Mouse (Mus musculus) CD4-positive helper T cell, adult 2 months (primary cell): ENCODE measurements around the gene Oit1.

Source experiments
- DNase-seq: peaks from one replicate; pipeline ENCODE4 v3.0.0-alpha.2; 2012; ENCODE audit warnings: low read depth, missing footprints, low spot score

Gene Oit1

DNA sequence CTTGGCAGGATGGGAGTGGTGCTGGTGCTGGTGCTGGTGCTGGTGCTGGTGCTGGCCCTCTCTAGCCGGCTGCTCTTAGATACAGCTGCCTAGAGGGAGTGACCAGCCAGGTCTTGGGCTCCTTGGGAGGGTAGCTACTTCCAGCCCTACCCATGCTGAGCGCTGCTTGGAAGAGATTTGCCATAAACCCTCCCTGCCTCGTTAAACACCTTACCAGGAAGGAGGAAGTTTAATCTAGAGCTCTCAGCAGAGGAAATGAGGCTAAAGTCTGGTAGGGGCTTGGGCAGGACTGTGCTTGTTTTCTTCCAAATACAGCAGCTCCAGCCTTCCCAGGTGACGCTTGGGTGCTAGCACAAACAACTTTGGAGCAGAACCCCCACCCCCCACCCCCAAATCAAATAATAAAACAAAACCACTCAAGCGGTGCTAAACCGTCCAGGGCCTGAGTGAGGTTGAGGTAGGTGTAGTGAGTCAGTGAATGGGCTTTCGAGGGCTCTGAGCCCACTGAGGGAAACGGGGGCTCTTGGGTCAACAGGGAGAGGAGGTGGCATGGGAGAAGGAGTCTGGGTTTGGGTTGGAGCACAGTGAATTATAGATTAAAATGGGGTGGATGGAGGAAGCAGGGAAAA is at the start of gene Oit1:
Gene Oit1, minus strand, starts transcription at position 70 of the 629 bp plus-strand sequence.
- no peak for DNase-seq

DNA sequence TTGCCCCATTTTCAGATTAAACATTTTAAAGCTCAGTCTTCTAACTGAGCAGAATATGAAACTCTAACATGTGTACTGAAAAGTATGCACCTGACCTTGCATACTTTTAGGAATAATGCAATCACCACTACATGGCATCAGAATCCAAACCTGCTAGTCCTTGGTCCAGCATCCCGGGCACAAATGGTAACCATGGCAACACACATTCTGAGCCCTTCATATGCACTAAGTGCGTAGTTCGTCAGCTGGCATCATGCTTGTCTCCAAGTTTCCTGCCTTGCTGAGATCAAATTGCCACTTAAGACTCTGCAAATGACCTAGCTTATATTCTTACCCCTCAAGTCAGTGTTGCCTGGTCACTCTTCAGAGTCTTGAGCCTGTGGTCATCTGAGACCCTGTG is 44.3 kb upstream of the Oit1 start:
- no peak for DNase-seq

DNA sequence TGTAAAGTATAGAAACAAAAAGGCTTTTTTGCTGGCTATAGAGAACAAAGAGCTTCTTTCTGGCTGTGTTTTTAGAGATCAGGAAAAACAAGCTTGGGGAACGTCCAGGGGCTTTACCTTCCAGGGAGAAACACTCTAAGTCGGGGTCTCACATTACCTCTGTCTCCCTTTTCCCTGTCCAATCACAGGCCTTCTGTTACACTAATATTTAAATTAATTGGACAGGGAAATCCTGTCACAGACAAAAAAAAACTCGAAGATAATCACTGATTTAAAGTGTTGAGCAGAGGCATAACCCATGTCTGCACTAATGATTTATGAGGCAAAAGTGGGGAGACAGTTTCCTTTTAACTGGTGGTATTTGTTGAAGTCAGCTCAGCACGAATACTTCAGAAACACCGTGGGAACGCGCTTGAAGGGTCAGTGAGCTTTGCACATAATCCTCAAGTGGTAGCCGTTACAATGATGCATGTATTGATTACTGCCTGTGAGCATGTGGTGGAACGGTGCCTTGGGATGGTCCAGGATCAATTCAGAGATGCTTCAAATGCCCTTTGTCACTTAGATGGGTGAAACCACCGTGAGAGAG is 42.7 kb upstream of the Oit1 start:
- DNase-seq, result no peak

DNA sequence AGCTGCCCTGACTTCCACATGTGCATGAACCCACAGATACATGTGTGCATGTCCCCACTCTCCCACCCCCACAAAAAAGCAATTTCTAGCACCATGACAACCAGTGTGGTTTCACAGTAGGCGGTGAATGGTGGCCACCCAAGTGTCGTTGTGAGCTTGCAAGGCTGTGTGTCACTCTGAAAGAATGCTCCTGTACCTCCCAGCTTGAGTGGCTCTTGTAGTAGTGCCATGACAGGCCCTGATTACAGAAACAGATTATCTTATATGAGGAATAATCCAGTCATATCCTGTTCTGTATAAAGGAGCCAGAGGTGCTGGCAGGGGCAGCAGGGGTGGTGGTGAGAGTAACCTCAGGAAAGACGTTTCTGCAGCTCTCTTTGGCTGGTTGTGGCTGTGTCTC is 40.1 kb upstream of the Oit1 start:
- no peak for DNase-seq

DNA sequence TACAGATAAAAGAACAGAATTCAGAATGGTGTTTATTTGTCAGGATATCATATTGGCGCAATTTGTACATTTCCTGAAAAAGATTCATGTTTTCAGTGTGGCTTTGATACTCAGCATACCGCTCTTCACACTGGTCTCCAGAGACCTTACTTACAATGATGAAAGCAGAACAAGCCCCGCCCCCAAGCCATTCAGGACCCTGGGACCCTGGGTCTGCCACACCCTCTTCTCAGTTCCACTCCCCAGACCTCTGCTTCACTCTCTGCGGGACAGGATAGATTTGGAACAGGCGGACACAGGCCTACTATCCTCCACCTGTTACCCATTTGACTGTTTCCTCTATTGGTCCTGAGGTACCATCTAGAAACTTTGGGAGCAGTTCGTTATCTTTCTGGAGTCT is 27.4 kb upstream of the Oit1 start:
- DNase-seq, result no peak

DNA sequence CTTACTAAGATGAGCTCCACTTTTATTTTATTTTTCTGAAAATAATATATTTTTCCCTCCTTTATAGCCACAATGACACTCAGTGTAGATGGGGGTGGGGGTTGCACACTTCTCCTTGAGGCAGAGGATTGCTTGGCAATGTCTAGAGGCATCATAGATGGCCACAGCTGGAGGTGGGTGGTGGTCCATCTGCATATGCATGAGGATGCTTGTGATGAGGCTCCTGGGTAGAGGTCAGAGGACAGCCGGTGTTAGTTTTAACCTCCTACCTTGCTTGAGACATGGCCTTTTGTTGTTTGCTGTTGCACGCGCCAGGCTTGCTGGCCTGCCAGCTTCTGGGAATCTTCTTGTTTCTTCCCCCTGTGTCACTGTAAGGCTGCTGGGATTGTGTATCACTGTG is 24.8 kb upstream of the Oit1 start:
- no peak for DNase-seq

DNA sequence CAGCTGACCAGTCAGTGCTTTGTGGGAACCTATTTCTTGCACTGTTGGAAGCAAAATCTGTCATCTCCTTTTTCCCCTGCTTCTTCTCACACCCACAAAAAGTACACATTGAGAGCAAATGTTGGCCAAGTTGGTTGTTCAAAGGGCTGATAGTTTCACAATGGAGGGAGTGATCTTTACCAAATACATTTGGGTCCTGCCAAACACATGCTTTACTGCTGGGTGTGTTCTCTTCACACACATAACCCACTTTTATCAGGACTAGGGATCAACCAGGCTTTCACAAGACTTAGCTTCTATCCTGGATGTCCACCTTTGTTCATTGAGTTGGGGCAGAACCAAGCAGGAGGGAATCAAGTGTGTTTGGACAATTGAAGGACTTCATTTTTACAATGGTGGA is 20.0 kb upstream of the Oit1 start:
- no peak for DNase-seq

DNA sequence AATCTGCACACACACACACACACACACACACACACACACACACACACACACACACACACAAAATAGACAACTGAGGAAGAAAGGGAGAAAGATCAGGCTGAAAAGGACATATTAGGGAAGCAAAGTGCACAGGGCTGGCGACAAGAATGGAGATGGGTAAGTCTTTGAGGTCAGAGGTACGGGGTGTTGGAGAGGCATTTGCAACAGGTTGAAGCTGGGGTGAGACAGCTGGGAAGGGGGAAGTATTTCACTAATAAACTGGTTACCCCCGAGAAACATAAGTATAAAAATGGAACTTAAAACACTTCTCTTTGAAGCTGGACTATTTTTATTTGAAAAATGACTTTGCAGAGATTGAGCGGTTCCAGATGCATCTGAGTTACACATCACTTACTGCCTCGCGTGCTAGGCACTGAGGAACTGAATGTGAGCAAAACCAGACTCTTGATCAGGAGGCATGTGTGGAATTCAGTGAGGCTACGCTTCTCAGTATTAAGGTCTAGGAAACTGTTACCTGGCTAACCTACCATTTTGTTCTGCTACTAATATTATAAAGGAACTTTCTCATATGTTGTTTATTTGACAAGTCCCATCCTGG is 17.2 kb upstream of the Oit1 start:
- no peak for DNase-seq

DNA sequence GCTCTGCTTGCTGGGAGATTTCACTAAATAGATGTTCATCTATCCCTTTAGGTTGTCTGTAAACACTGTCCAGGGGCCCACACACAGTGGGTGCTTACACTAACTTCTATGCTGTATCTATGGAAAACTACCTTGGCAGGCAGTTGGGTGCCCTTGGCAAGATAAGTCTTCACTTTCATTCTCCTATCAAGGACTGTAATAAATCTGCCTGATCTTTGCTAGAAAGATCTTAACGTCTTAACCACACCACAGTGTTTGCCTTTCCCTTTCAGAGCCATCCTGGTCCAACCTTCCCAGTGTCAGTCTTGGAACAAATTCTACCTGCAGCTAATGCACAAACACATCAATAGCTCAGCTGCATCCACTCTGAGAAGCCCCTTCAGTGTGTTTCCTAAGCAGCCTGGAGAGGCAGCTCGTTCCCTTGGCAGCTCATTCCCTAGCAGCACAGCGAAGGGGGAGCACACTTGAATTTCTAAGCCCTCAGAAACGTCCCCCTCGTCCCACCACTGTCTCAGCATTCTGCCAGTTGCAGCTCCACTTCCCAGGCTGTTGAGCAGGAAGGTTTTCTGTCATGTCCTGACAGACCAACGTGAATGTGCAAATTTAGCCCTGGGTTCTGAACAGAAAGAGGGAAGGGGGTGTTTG is 13.7 kb upstream of the Oit1 start:
- no peak for DNase-seq

DNA sequence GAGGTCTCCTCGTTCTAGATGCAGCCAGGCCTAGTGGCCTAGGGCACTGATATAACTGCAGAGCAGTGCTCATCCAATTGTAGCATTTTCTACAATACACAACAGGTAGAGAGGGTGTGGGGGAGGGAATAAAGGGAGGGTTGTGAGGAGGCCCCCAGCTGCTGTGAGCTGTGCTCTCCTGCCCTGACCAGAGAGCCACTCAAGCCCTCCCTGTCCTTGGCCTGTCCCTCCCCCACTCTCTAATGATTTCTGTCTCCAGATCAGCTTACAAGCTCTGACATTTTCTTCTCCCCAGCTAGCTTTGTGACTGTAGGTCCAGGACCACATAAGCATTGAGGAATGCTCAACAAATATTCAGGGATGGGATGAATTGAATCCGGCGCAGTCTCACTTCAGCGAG is 9.2 kb downstream of the Oit1 start:
- no peak for DNase-seq

DNA sequence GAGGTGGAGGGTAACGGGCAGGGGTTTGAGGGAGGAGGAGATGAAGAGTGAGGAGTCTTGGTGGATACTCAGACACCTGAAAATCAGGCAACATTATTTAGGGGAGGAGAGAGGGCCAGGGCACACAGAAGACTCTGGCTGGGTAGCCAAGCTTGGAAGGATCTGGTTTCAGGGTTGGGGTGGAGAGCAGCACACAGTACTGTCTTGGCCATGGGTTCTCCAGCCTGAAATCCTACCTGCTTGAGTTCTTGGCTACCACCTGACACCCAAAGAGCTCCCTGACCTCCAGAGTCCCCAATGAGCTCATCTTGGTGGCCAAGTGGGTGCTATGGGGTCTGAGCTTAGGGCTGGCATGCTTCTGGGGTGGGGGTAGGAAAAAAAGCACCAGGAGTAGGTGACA is 9.7 kb downstream of the Oit1 start:
- no peak for DNase-seq

DNA sequence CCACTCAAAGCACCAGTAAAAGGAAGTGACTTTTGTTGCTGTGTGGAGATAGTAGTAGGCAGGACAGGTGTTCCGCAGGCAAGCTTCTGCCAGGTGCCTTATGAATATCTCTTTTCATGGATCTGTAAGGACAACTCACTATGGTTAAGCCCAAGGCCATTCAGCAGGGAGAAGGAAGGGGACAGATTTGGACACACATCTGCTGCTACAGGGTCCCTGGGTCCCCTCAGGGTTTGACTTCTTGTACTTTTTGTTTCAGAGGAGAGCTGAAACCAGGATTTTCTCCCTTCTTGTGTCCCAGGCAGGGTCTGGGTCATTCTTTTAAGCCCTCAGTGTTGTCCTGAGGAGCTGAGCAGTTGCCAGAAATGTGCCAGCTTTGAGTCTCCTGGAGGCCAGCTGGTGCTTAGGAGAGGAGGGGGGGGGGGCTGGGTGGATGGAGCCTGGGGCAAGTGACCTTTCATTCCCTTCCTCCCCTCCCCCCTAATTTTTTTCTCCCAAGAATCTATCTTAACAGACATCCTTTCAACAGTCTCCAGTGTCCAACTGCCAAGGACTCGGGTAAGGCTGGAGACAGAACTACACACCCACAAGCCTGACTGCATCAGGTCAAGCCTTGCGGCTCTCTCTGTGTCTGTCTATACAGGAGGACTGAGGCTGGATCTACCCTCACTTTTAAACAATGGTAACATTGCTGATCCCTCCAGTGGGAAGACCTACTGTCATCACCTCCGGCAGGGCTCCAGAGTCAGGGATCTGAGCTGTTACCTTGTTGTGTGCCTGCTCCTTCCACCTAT is 10.6 kb downstream of the Oit1 start:
- no peak for DNase-seq

DNA sequence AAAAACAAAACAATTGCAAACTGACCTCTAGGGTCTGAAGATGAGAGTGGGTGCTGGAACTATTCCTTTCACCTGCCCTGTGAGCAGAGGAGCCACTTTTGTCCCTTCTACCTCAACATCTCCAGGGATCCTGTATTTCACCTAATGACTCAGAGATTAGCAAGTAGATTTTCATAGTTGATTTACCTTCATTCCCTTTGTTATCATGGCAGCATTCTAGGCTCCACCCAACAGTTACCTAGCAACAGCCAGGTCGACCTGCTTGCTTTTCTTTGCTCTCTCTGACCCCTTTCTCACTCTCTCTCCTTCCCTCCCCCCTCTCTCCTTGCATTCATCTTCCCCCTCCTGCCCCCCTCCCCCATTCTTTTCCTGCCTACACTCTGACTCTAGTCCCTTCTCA is 11.4 kb downstream of the Oit1 start:
- no peak for DNase-seq

DNA sequence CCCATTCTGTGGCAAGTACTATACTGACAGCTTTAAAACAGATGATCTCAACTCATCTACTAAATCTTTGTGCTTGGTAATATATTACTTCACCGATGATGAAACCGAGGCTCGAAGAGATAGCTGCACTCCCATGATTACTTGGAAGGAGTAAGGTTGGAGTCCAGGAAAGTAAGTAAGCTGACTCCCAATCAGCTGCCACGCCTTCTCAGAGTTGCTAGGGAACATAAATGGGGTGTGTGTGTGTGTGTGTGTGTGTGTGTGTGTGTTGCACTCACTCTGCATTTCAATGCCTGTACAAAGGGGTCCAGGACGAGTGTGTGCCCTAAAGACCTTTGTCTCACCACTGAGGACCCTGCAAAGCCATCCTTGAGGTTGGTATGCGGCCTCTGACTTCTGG is 12.7 kb downstream of the Oit1 start:
- no peak for DNase-seq

DNA sequence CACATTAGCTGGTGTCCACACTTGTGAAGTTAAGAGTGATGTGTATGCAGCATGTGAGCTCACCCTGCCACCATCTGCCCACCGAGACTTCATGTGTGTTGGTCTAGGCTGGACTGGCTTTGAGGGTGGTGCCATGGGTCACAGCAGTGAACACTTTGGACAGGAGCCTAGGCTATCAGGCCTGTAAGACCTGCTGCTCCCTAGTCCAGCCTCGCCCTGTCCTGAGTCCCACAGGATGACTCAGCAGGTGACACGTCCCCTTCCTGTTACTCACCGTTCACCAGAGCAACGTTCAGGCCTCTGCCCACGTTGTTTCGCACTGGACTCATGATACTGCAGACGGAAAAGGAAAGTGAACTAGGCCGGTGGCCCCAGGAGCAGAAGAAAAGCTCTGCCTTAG is 21.7 kb downstream of the Oit1 start:
- no peak for DNase-seq

DNA sequence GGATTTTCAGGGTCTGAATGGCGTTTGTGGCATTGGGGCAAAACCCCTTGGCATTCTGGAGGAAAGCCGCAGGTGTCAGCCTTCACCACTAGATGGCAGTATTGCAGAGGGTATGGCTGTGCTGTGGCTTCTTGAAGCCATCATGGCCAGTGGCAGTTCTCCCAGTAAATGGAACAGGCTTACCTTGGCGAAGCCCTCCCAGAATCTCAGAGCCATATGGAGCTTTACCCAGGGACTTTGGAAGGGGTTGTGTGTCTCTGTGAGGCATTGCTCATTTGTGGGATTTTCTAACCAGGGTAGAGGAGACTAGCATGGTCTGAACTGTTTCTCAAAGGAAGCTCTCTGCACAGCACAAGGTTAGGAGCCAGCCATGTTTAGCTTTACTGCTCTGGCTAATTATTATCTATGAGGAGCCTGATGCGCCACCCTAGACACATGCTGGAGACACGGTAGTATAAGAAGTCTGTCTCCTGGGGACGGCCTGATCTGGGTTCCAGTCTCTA is 22.5 kb downstream of the Oit1 start:
- DNase-seq, result peak; percentile 39

DNA sequence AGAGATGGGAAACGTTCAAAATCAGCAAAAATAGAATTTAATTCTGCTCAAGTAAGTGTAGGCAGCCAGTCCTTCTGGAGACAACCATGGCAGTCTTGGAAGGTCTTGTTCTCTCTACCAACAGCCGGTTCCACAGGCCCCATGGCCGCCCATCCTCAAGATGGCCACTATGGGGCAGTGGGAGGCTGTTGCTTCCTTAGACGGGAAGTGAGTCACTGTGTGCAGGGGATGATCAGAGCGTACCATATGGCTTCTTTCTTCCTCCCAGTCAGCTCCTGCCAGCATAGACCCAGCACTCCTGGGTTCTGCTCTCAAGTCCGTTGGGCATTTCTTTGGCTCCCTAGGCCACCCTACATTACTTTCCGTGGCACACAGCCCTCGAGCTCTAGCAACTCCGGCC is 29.6 kb downstream of the Oit1 start:
- no peak for DNase-seq

DNA sequence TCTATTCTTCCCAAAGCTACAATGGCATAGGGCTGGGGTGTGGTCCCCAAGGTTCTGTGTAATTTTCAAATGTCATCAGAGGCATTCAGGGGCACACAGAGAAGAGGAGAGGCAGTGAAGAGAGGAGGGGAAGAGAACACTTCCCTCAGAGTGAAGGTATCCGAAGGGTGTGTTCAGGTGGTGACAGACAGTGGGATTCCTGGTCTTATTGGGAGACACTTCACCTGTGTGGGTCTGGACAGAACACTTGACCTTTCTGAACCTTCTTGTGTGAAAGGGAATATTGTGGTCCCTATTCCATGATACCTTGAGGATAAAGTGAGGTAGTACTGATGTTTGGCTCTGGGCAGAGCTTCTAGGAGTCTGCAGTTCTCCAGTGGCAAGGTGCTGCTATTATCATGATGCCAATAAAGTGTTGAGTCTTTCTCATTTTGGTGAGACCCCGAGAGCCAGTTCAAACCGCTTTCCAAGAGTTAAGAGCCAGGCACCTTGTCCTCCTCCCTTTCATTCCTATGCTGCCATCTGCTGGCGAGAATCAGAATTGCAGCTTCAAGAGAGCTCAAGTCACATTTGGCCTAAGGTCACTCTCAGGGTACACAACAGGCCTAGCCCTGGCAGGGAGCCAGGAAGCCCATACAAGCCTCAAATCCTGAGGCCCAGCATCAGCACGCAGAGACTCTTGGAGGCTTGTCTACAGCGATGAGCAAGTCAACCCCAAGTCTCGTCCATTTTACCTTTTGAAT is 32.1 kb downstream of the Oit1 start:
- peak; percentile 62 for DNase-seq

DNA sequence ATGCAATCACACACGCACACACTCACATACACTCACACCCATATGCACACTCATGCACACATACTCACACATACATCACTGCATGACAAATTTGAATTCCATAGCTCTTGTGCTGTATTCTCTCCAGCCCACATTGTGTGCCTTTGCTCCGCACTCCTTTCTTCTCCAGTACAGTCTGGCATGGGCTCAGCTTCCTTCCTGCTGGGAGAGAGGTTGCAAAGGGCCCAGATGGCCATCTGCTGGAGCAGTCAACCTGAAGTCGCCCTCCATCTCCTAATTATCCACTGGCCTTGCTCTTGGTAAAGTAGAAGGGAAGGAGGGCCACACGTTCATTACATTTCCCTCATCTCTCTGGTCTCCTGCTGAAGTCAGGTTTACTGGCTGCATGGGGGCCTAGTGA is 33.0 kb downstream of the Oit1 start:
- DNase-seq, result no peak

DNA sequence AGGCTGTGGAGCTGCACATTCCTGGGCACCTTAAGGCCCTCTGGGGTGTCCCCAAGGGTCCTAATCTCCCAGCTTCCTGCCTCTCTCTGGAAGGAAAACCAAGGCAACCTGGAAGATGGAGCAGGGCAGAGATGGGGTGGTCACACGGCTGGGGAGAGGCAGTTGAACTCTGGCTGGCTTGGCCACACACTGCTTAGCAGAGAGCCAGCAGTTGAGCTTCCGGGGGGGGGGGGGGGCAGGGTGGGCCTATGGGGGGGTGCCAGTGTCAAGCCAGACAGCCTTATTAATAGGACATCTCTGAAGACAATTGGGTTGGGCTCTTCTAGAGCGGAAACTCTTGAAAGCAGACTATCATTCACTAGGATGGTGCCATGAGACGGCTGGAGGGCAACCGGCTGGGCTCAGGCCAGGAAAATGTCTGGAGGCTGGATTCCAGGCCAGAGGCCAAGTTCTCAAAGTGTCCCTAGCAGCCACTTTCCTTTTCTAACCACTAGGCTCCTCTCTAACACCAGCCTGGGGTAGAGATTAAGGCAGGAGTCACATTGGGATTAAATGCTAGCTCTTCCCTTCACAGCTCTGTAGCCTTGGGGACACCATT is 35.9 kb downstream of the Oit1 start:
- no peak for DNase-seq

DNA sequence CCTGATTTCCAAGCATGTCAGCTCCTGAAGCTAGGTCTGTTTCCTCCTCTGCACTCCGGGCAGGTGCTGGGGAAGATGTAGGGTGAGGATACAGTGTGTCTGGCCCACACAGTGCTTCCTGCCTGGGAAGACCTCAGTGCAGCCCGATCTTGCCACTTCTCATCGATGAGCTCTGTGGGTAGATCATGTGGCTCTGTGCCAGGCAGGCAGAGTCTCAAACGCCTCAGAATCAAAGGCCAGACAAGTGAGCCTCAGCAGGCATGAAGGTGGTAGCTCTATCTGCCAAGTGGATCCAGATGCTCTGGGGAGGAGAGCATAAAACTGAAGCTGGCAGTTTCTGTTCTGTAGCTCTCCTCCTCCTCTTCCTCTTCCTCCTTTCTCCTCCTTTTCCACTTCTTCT is 38.3 kb downstream of the Oit1 start:
- no peak for DNase-seq
